Mouse (Mus musculus): ENCODE data around the gene Myh7.

Myh7 gene

DNA sequence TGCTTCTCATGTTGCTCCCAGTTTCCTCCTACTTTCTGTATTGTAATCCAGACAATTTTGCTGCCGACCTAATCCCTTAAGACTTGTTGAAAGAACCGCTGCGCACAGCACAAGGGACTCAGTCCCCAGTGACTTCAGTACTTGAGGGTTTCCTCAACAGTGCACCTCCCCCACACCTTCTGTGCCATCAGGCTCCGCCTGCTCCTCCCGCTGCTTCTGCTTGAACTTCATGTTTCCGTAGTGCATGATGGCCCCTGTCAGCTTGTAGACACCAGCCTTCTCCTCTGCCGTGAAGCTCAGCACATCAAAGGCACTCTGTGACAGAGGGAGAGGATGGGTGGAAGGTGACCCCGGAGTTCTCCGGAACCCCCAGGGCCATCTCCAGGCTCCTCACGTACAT, 33.7 kb downstream of the Myh7 start:
- no peak for TF ChIP-seq GATA4 (IDR thresholded peaks at IDR 0.05; ENCODE audit: insufficient replicate concordance, low read length)

DNA sequence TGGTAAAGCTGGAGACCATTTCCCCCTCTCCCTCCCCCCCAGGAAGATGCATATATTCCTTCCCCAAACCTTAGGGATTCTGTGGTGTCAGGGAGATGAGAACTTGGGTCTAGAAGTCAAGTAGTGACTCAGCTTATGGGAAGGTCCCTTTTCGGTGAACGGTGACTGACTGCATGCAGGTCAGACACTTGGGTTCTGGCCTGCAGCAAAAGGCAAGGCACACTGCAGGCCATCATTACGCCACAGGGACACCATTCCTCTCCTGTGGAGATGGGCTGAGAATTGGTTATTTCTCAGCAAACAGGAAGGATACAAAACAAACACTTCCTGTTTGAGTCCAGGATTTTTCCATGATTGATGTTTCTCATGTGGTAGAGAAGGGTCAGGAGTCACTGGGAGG, 35.2 kb downstream of the Myh7 start:
- TF ChIP-seq GATA4 (IDR thresholded peaks at IDR 0.05; ENCODE audit: insufficient replicate concordance, low read length) = no peak

DNA sequence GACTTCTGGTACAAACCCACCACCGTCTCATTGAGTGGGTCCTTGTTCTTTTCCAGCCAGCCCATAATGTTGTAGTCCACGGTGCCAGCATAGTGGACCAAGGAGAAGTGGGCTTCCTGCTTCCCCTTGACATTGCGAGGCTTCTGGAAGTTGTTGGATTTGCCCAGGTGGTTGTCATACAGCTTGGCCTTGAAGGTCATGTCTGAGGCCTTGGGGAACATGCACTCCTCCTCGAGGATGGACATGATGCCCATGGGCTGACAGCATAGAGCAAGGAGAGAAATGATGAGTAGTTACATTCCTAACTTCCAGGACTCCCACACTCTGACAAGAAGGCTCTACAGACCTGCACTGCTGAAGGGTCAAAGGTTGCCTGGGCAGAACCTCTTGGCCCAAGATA, 35.9 kb downstream of the Myh7 start:
- no peak for TF ChIP-seq GATA4 (IDR thresholded peaks at IDR 0.05; ENCODE audit: insufficient replicate concordance, low read length)

DNA sequence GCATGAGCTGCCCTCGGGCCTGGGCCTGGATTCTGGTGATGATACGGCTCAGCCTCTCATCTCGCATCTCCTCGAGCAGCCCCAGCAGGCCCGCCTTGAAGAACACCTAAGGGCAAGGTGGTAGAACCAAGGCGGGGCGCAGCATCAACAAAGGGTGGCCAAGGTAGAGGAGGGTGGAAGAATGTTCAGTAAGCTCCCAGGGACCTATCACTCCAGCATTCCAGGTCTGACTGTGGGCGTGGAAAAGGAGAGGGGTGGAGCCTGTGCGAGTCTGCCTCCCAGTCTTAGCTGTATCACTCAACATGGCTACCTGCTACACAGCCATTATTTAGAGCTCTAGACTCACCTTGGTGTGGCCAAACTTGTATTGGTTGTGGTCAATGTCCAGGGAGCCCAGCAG, 37.9 kb downstream of the Myh7 start:
- TF ChIP-seq GATA4 (IDR thresholded peaks at IDR 0.05; ENCODE audit: insufficient replicate concordance, low read length) = no peak

DNA sequence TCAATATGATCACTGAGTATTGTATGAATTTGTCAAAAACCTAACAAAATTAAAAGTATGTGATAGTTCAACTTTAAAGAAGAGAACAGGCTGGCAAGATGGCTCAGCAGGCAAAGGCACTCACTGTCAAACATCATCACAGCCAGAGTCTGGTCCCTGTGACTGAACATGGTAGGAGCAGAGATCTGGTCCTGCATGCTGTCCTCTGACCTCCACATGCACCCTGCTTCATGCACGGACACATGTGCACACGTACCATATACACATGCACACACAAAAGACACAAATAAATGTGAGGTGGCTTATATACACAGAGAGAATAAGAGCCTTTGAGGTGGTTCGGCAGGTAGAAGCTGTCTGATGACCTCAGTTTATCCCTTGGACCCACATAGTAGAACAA, 38.9 kb downstream of the Myh7 start:
- TF ChIP-seq GATA4 (IDR thresholded peaks at IDR 0.05; ENCODE audit: insufficient replicate concordance, low read length) = no peak

DNA sequence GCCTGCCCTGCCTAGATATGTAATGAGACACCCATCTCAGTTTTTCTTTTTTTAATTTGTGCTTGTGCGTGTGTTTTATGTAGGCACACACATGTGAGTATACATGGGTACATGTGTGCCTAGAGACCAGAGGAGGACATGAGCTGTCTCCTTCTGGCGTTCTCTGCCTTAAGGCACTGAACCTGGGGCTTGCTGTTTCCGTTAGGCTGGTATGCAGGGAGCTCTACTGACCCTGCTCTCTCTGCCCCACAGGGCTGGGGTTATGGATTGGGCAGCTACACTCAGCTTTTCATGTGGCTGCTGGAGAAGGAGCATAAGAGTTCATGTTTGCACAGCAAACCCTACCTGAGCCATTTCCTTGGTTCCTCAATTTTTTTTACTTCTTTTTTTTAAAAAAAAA, 40.0 kb downstream of the Myh7 start:
- TF ChIP-seq GATA4 (IDR thresholded peaks at IDR 0.05; ENCODE audit: insufficient replicate concordance, low read length) = no peak

DNA sequence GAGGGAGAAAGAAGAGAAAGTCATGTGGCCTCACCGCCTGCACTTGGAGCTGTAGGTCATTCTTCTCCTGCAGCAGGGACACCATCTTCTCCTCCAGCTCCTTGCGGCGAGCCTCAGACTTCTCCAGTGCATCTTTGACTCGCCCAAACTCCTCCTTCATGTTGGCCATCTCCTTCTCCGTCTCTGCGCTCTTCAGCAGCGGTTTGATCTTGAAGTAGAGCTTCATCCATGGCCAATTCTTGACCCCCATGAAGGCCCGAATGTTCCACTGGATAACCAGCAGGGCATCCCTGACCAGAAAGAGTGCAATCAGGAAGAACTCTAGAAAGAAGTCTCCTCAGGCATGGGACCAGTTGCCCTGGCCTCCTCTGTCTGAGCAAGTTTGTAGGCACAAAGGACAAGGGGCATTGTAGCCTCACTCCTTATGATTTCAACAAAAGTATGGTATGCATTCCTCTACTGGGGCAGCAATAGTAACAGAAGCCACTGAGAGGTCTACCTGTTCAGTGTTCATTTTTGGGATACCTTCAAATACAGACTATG, 40.7 kb downstream of the Myh7 start:
- TF ChIP-seq GATA4 (IDR thresholded peaks at IDR 0.05; ENCODE audit: insufficient replicate concordance, low read length) = no peak

DNA sequence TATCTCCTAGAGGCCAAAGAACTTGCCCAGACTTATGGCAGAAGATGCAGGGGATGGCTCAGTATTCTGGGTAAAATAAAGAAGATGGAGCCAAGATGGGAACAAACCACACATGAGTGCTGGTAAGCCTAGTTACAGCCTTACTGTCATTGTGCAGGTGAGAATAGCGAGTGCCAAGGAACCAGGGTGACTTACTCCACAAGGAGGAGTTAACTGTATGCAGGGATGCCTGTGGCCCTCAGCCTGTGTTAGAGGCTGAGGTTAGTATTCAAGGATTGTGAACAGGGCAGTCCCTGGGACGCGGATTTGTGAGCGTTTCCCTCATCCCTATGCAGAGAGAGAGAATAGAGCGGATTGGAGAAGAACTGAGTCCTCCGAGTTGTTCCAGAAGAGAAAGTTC, 42.8 kb downstream of the Myh7 start:
- no peak for TF ChIP-seq GATA4 (IDR thresholded peaks at IDR 0.05; ENCODE audit: insufficient replicate concordance, low read length)

DNA sequence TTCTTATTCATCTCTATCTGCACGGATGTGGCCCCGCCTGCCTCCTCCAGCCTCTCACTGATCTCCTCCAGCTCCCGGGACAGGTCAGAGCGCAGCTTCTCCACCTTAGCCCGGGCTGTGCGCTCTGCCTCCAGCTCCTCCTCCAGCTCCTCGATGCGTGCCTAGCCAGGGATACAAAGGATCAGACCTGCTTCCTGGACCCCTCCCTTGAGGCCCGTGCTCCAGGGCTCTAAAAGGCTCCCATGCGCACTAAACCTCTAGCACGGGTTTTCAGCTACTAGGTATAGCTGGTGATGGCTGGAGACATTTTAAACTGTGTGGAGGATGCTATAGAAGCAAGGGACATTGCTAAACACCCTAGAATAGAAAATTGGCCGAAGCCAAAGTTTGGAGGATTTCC, 43.9 kb downstream of the Myh7 start:
- no peak for TF ChIP-seq GATA4 (IDR thresholded peaks at IDR 0.05; ENCODE audit: insufficient replicate concordance, low read length)

DNA sequence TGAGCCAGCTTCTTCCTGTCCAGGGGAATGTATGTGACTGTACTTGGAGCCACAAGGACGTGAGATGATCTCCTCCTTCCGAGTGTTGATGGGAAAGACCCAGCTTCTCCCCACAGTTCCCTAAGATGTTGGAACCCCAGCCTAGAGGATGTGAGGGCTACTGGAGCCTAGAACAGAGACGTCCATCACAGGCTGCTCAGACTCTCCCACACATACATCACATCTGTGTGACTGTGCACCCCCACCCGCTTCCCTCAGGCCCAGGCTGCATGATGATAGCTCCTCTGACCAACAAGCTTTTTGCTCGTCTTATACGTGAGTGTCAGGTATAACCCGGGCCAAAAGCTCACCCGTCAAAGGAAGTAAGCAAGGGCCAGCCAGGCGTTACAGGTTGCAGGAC, 45.6 kb downstream of the Myh7 start:
- TF ChIP-seq GATA4 (IDR thresholded peaks at IDR 0.05; ENCODE audit: insufficient replicate concordance, low read length) = no peak

DNA sequence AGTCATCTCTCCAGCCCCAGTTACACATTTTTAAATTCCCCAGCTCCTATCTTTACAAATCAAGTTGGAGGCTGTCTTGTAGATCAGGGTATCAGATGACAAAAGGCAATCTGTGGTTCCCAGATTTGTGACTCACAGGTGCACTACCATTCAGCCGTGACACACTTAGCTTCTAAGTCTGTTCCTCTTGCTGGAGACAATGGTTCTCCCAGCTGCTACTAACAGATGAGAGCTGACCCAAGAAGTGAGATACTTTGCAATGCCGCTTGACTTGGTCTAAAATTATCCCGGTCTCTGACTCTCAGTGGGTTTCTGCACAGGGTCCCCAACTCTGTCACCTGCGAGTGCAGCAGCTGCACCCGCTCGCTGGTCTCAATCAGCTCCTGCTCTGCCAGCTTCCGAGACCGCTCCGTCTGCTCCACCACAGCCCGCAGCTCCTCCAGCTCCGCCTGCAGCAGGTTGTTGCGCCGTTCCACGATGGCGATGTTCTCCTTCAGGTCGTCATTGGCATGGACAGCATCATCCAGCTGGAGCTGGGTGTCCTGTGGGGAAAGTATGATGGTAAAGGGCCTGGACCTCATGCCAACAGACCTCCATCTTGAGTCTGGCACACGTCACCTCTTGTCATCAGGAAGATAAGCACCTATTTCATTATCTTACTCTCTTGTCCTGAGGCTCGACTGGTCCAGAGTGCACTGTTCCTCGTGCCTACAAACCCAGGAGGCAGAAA, 48.3 kb downstream of the Myh7 start:
- no peak for TF ChIP-seq GATA4 (IDR thresholded peaks at IDR 0.05; ENCODE audit: insufficient replicate concordance, low read length)

DNA sequence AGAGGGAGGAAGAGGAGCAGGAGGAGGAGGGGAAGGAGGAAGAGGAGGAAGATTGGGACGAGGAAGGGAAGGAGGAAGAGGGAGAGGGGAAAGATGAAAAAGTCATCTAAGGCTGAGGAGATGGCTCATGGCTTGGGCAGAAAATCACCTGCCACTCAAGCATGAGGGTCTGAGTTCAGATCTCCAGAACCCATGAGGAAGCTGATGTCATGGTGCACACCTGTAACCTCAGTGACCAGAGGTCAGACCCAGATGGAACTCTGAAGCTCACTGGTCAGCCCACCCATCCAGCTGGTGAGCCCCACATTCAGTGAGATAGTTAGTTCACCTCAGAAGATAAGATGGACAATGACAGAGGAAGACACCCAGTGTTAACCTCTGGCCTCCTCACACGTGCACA, 49.5 kb downstream of the Myh7 start:
- TF ChIP-seq GATA4 (IDR thresholded peaks at IDR 0.05; ENCODE audit: insufficient replicate concordance, low read length) = no peak

DNA sequence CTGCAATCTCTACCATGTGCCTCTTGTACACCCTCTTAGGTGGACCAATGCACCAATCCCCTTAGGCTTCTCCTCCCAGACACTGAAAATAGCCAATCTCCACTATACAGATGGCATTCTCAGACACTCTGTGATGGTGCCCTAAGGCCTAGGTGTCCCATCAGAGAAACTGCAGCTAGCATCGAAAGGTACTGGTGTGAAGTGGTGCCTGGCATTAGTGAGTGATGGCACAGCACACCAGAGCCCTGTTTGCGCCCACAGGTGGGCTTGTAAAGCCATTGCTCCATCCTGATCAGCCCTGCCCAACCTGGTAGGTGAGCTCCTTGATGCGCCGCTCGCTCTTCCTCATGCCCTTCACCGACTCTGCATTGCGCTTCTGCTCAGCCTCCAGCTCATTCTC, 50.5 kb downstream of the Myh7 start:
- no peak for TF ChIP-seq GATA4 (IDR thresholded peaks at IDR 0.05; ENCODE audit: insufficient replicate concordance, low read length)

DNA sequence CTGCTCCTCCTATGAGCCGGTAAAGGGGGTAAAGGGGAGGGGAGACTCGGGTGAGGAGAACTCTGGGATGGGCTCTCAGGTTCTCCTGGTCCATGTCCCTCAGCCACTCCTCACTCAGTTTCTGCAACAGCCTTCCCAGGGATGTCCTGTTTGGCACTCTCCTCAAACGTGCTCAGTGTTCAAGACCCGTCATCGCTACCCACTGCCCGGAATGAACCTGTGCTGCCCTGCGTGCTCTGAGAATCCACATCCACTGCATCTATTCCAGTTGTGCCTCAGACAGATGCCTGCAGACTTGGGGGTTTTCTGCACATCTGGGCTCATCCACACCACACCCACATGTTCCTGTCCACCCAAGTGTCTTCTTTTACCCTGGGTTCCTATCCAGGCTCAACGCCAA, 51.9 kb downstream of the Myh7 start:
- TF ChIP-seq GATA4 (IDR thresholded peaks at IDR 0.05; ENCODE audit: insufficient replicate concordance, low read length) = no peak

DNA sequence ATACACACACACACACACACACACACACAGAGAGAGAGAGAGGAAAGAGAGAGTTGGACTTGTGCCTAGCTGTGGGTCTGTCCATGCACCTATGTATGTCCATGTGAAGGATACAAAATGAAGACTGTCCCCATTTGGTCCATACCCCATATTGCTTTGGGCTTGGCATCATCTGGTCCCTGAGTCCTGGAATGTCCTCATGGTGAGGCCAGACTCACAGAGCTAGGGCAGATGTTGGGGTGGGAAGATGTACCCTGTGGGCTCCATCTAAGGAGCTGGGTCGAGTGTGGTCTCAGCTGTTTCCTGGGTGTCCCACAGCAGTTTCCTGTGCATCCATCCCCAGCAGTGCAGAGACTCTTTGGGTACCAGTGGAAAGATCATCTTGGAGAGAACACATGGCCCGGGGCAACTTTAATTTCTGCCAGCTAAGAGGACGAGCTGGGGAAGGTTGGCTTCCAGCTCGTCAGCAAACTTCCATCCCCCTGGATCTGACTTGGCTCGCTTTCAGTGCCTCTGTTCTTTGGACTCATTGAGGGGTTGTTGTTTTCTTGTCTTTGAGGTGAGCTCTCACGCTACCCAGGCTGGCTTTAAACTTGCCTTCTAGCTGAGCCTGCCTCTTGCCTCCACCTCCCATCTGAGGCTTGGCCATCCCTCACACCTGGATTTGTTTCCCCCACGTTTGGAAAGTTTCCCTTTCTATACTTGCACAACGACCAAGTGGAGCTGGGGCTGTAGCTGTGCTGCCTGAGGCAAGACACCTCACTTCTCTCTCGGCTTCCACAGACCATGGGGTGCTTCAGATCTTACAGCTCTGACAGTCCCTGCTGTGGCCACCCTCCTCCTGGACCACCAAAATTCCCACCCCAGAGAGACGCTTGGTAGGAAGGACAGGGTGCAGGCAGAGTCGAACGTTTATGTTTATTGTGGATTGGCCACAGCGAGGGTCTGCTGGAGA, 53.1 kb downstream of the Myh7 start:
- TF ChIP-seq GATA4 (IDR thresholded peaks at IDR 0.05; ENCODE audit: insufficient replicate concordance, low read length) = no peak

DNA sequence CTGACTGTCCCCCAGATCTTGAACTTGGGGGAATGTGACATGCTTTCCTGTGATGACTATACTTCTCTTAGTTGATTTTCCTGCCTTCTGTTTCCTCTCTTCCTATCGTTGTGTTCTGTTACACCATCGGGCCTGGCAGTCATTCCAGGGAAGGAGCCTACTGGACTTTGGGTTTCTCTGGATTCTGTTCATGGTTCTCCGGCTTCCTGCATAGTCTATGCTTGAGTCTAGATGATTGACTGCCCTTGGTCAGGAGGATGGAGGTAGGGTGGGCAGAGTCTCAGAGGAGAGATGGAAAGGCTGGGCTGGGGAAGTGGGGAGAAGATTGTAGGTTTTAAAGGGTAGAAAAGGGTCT, 54.3 kb downstream of the Myh7 start:
- no peak for TF ChIP-seq GATA4 (IDR thresholded peaks at IDR 0.05; ENCODE audit: insufficient replicate concordance, low read length)
